Mouse (Mus musculus) brain, embryonic 14.5 days (tissue): ENCODE measurements around the gene Cd44.

ENCODE experiments used
- CTCF ChIP-seq: fragments of 200-500 bp; IDR thresholded peaks from 2 replicates; pipeline ENCODE4 v1.5.1; 2012; ENCODE audit warnings: inconsistent platforms, mild to moderate bottlenecking, moderate library complexity, borderline replicate concordance; ENCODE audit not compliant: insufficient read depth, insufficient read length; ENCODE audit errors: extremely low read depth
- POLR2A ChIP-seq: fragments of 200-500 bp; IDR thresholded peaks from 2 replicates; pipeline ENCODE4 v1.6.1; 2012; ENCODE audit warnings: mild to moderate bottlenecking, inconsistent platforms, borderline replicate concordance; ENCODE audit not compliant: poor library complexity, insufficient read depth, insufficient read length, severe bottlenecking; ENCODE audit errors: extremely low read depth

DNA sequence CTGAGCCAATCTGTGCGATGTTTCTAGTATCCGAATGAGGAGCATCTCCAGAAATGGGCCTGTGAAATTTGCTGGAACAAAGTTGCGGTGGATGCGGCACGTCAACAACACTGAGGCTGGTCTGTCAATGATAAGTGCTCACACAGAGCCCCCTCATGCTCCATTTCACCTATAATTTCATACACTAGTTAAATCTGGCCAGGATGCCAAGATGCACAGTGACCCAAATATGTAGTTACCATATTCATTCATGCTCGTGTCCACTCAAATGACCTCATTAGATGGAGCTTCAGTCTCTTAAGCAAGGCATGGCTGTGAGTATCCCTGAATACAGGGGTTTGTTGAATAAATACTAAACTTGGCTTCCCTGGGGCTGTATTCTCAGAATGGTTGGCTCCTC lies 43.2 kb downstream of the Cd44 start:
- no peak for TF ChIP-seq POLR2A
- no peak for TF ChIP-seq CTCF
